Mouse (Mus musculus) inflammation-experienced regulatory T-cells, adult 6 months (primary cell): Measurements from ENCODE around the gene Wls. TPM values are rescaled to one million over a fixed set of nuclear protein-coding genes. Genes with fewer than 3 reads are reported as not detected.

Source experiments
- ATAC-seq: one replicate; pipeline ENCODE4 v1.8.0; 2017
- polyA plus RNA-seq, 3 experiments: library from polyadenylated mRNA; unstranded; fragments of 100-300 nt; shearing (Covaris generic); gene quantifications; one replicate each; pipeline ENCODE4 v1.2.1; 2017

Wls gene
- polyA plus RNA-seq, 3 experiments from 2014 or later: 101 to 132 (median 113) TPM

- no peak for ATAC-seq
Observed at GRCm38 (mm10) chr3:159917328-159918090, 78.0 kb downstream of the Wls start.

Other genes with a start within 250 kb of the Wls start
- gene Rpe65, start 240.5 kb upstream of the Wls start, polyA plus RNA-seq: not detected